Mouse (Mus musculus) intestine, embryonic 15.5 days (tissue): Measurements from ENCODE around the gene Cd9. TPM values are rescaled to one million over a fixed set of nuclear protein-coding genes. Genes with fewer than 3 reads are reported as not detected.
A peak's percentile ranks its signal among the peaks of the same experiment; 100 is the strongest.

Experiments
- ATAC-seq: fragments of 200-750 bp; cut with Nextera tagmentation; 2 replicates; pipeline ENCODE4 v1.8.0; 2017; ENCODE audit warnings: moderate TSS enrichment, moderate library complexity
- H3K27ac ChIP-seq: fragments of 300-500 bp; sonication (generic); 2 replicates; pipeline ENCODE4 v1.5.1; 2015; ENCODE audit warnings: mild to moderate bottlenecking, inconsistent platforms
- H3K27me3 ChIP-seq: fragments of 300-500 bp; sonication (generic); replicated peaks from 2 replicates; pipeline ENCODE4 v1.6.1; 2015; ENCODE audit warnings: inconsistent platforms
- H3K36me3 ChIP-seq: fragments of 300-500 bp; sonication (generic); 2 replicates; pipeline ENCODE4 v1.6.1; 2015; ENCODE audit warnings: inconsistent platforms
- H3K4me1 ChIP-seq: fragments of 300-500 bp; sonication (generic); replicated peaks from 2 replicates; pipeline ENCODE4 v1.6.1; 2015; ENCODE audit warnings: inconsistent platforms
- H3K4me2 ChIP-seq: fragments of 300-500 bp; sonication (generic); replicated peaks from 2 replicates; pipeline ENCODE4 v1.6.1; 2015; ENCODE audit warnings: mild to moderate bottlenecking, inconsistent platforms
- H3K4me3 ChIP-seq: fragments of 300-500 bp; sonication (generic); replicated peaks from 2 replicates; pipeline ENCODE4 v1.5.1; 2015; ENCODE audit warnings: inconsistent platforms
- H3K9ac ChIP-seq: fragments of 300-500 bp; sonication (generic); 2 replicates; pipeline ENCODE4 v1.6.1; 2015; ENCODE audit warnings: inconsistent platforms
- H3K9me3 ChIP-seq: fragments of 300-500 bp; sonication (generic); 2 replicates; pipeline ENCODE4 v1.6.1; 2016; ENCODE audit warnings: inconsistent platforms
- WGBS: fragments of 180-500 bp; shearing (Covaris S2); methylation state at CpG from one replicate; pipeline ENCODE4 v1.1.7; 2015; 5-methylcytosine and 5-hydroxymethylcytosine counted together
- polyA plus RNA-seq: library from polyadenylated mRNA; unstranded; fragments of >200 nt; fragmentation: Nextera tagmentation; extraction: Ambion mirVana; gene quantifications from 2 replicates; pipeline ENCODE4 v1.2.1, GENCODE M21; 2015

The Cd9 gene
- polyA plus RNA-seq, 1 experiment from 2014 or later: 171 TPM

DNA sequence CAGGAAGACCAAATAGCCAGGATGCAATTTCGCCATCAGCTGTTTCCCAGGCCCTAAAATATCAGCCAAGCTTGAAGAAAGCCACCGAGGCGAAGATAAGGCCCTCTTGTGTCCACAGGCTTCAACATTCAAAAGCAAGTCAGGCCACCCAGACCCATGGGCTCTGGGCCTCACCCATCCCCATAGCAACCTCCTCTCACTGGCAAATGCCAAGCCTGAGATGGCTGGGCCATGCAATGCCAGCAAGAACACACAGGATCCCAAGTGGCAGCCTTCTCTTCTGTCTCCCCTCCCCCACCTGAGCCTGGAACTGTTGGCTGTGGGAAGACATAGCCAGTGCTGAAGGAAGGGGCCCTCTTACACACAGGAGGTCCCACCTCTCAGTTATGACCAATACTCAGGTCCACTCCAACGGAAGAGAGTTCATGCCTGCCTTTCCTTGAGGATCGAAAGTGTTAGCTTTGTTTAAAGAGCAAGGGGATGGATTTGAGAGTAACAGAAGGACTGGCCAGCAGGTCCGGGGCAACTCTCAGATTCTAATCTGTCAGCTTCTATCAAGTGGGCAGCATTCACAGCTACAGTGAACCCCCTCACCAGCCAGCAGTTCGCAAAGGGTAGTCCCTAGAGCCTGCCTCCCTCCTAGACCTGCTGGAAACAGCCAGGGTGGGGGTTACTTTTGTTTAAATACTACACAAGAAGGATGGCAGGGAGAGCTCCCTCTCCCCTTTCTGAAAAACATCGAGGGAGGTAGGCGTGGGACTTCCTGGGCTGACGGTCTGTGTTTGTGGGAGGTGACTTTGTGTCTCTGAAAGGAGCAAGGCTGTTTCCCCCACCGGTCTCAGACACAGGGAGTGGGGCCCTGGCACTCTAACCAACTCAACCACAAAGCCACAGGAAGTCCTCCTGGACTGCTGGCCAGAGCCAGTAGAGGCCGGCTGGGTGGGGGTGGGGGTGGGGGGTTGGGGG lies 13.9 kb downstream of the Cd9 start:
- Histone ChIP-seq H3K36me3 (no peaks in the 10 kb centered on the region), H3K4me2 (0 out of 2 replicates have a peak overlapping the region, but pooled peaks have one; percentile 2), H3K4me3 (no peak overlapping the region), H3K4me1 (peaks cover 52% of the 10 kb centered on the region), H3K9me3 (no peaks in the 10 kb centered on the region), H3K27me3 (no peaks in the 10 kb centered on the region), H3K9ac (no peak overlapping the region), H3K27ac (0 out of 2 replicates have a peak overlapping the region, but pooled peaks have one; percentile 36)
- ATAC-seq: no peak
- WGBS: 34% methylated on average over 12 of the region's 12 CpGs

- Histone ChIP-seq H3K4me3 (no peak overlapping the region), H3K36me3 (no peaks in the 10 kb centered on the region), H3K9ac (no peak overlapping the region), H3K27ac (peak overlapping the region; percentile 33; the same call in 1 of the 2 replicates), H3K4me1 (peaks cover 55% of the 10 kb centered on the region), H3K9me3 (no peaks in the 10 kb centered on the region), H3K4me2 (no peak overlapping the region; the same call in 1 of the 2 replicates), H3K27me3 (no peaks in the 10 kb centered on the region)
- ATAC-seq: no peak
- 81% methylated on average over 9 of the region's 9 CpGs for whole genome bisulfite sequencing
These were observed 15.2 kb downstream of the Cd9 start for GRCm38 (mm10) chr6:125479359-125479758.

GRCm38 (mm10) chr6:125478135-125479128 lies 16.2 kb downstream of the Cd9 start:
- no peak overlapping the region for H3K9ac ChIP-seq
- H3K27ac ChIP-seq: peak overlapping the region; percentile 71; the same call in 1 of the 2 replicates
- peaks cover 56% of the 10 kb centered on the region for H3K4me1 ChIP-seq
- peak overlapping the region; percentile 33 for H3K4me2 ChIP-seq
- no peaks in the 10 kb centered on the region for H3K27me3 ChIP-seq
- ATAC-seq: peak; percentile 63
- 61% methylated on average over 16 of the region's 16 CpGs for WGBS
- H3K9me3 ChIP-seq: no peaks in the 10 kb centered on the region
- H3K4me3 ChIP-seq: no peak overlapping the region
- H3K36me3 ChIP-seq: no peaks in the 10 kb centered on the region

DNA sequence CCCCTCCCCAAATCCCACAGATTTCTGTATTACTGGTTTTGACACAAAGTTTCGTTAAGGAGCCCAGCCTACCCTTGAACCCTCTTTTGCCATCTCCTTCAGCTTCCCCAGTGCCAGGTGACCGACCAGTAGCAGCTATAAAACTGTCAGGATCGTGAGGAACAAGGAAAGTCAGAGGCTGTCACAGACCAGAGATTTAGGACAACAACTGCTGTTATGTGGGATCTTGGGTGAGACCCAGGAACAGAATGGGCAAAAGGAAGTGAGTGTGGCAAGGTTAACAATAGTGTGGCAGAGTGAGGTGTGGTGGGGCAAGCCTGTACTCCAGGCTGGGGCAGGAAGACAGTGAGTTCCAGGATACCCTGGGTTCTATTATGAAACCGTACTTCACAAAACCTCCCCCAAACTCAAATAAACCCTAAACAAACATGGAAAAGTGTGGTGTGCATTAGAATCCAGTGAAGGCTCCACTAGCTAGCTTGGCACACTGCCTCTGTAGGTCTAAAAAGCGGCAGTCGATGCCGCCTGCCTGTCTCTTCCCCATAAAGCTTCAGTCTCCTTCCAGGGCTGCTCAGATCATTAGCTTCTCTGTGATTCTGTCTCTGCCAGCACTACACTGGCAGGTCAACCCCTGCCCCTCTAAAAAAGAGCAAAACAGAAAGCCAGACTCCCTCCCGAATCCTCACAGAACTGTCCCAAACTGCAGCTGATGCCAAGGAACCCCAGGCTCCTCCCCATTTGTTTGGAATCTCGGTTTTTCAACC lies 17.6 kb downstream of the Cd9 start:
- no peak overlapping the region for H3K4me2 ChIP-seq
- 56% methylated on average over 9 of the region's 9 CpGs for WGBS
- ATAC-seq: no peak

GRCm38 (mm10) chr6:125476090-125476489 lies 18.5 kb downstream of the Cd9 start:
- Histone ChIP-seq H3K4me3 (no peak overlapping the region), H3K27ac (no peak overlapping the region), H3K36me3 (no peaks in the 10 kb centered on the region), H3K9me3 (no peaks in the 10 kb centered on the region), H3K9ac (no peak overlapping the region), H3K4me1 (peaks cover 41% of the 10 kb centered on the region), H3K27me3 (no peaks in the 10 kb centered on the region), H3K4me2 (no peak overlapping the region)
- ATAC-seq: no peak
- WGBS: 41% methylated on average over 8 of the region's 8 CpGs

More for the DNA sequence above, 17.6 kb downstream of the Cd9 start:
- no peaks in the 10 kb centered on the region for H3K9me3 ChIP-seq
- no peaks in the 10 kb centered on the region for H3K36me3 ChIP-seq
- peaks cover 50% of the 10 kb centered on the region for H3K4me1 ChIP-seq
- no peak overlapping the region for H3K4me3 ChIP-seq
- no peaks in the 10 kb centered on the region for H3K27me3 ChIP-seq
- no peak overlapping the region for H3K9ac ChIP-seq
- 0 out of 2 replicates have a peak overlapping the region, but pooled peaks have one; percentile 11 for H3K27ac ChIP-seq

DNA sequence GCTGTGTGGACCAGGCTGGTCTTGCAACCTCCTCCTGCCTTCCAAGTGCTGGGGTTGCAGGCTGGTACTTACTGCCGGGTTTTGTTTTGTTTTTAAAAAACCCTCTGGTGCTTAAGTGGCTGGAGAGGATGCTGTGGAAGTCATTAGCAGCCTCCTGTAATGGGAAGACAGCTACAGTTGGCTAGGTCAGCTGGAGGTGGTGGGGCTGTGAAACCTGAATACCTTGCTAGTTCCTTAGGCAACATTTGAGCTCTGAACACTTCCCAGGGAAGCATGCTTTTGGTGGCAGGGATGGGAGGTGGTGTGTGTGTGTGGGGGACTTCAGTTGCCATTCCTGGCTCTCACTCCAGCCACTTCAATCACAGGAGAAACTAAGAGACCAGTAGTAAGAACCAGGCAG lies 19.4 kb downstream of the Cd9 start:
- Histone ChIP-seq H3K36me3 (no peaks in the 10 kb centered on the region), H3K9ac (no peak overlapping the region), H3K27me3 (no peaks in the 10 kb centered on the region), H3K4me3 (no peak overlapping the region), H3K4me1 (peaks cover 33% of the 10 kb centered on the region), H3K9me3 (no peaks in the 10 kb centered on the region), H3K27ac (no peak overlapping the region), H3K4me2 (no peak overlapping the region)
- 30% methylated on average over 1 of the region's 1 CpGs for WGBS
- no peak for ATAC-seq

DNA sequence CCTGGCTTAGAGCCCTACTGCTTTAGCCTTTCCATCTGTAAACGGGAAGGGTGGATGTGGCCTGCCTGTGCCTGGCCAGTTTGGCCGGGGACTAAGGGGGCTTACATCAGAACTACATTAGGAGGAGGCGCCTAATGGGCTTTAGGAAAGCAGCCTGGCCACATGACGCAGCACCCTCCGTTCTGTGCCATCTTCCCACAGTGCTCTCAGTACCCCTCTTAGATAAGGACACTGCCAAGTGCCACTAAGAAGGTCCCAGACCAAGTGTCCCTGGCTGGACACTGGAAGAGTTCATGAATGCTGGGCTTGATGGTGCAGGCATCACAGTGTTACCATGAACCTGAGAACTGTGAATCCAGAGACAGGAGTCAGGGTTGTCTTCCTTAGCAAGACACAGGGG lies 20.7 kb downstream of the Cd9 start:
- Histone ChIP-seq H3K36me3 (no peaks in the 10 kb centered on the region), H3K9ac (no peak overlapping the region), H3K4me3 (no peak overlapping the region), H3K4me2 (no peak overlapping the region), H3K9me3 (no peaks in the 10 kb centered on the region), H3K4me1 (peaks cover 25% of the 10 kb centered on the region), H3K27ac (no peak overlapping the region), H3K27me3 (no peaks in the 10 kb centered on the region)
- WGBS: 83% methylated on average over 5 of the region's 5 CpGs
- ATAC-seq: no peak

DNA sequence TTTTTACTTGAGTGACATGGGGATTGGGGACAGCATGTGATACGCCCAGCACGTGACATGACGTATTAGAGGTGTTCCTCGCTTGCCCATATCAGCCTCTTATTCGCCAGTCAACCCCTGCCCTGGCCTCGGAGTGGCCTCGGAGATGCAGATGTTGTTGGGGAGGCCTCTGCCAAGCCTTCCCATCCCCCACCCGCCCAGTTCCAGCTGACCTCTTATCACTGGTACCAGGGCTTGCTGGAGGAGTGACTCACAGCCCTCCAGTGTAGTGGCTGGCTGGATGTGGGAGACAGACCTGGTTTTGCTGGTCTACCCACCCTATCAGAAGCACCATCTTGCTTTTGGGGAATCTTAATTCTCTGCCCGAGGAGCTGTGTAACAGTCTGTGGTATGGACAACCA lies 21.3 kb downstream of the Cd9 start:
- peaks cover 31% of the 10 kb centered on the region for H3K4me1 ChIP-seq
- H3K27ac ChIP-seq: no peak overlapping the region

DNA sequence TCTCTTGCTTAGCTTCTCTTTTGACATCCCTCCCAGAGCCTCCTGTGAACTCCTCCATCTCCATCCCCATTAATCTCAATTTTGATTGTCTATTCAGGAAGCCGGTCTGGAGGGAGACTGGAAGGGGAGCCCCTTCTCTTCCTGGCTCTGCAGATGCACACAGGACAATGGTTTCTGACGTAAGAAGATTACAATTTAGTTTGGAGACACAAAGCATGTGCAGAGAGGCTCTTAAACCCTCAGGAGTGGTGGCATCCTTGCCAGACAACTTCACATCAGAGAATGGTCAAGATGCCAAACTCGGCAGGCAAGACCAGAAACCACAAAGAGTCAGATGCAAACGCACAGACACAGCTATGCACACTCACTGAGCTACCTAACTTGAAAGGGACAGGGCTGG lies 22.7 kb downstream of the Cd9 start:
- Histone ChIP-seq H3K4me1 (peaks cover 28% of the 10 kb centered on the region), H3K36me3 (no peaks in the 10 kb centered on the region), H3K9ac (no peak overlapping the region), H3K4me2 (no peak overlapping the region), H3K27me3 (no peaks in the 10 kb centered on the region), H3K9me3 (no peaks in the 10 kb centered on the region), H3K27ac (0 out of 2 replicates have a peak overlapping the region, but pooled peaks have one; percentile 6), H3K4me3 (no peak overlapping the region)
- no peak for ATAC-seq
- 52% methylated on average over 4 of the region's 4 CpGs for WGBS

More for the DNA sequence above, 21.3 kb downstream of the Cd9 start:
- no peak for ATAC-seq
- Histone ChIP-seq H3K36me3 (no peaks in the 10 kb centered on the region), H3K9me3 (no peaks in the 10 kb centered on the region), H3K9ac (no peak overlapping the region), H3K4me3 (no peak overlapping the region), H3K4me2 (no peak overlapping the region), H3K27me3 (no peaks in the 10 kb centered on the region)
- 88% methylated on average over 9 of the region's 9 CpGs for WGBS

GRCm38 (mm10) chr6:125471326-125471725 lies 23.3 kb downstream of the Cd9 start:
- Histone ChIP-seq H3K27me3 (no peaks in the 10 kb centered on the region), H3K27ac (no peak overlapping the region)

GRCm38 (mm10) chr6:125470616-125471015 lies 24.0 kb downstream of the Cd9 start:
- 88% methylated on average over 5 of the region's 5 CpGs for WGBS
- Histone ChIP-seq H3K4me3 (no peak overlapping the region), H3K27ac (no peak overlapping the region), H3K4me2 (no peak overlapping the region), H3K9ac (no peak overlapping the region), H3K9me3 (no peaks in the 10 kb centered on the region), H3K4me1 (peaks cover 20% of the 10 kb centered on the region; the same call in 1 of the 2 replicates), H3K36me3 (no peaks in the 10 kb centered on the region), H3K27me3 (no peaks in the 10 kb centered on the region)
- no peak for ATAC-seq

More at GRCm38 (mm10) chr6:125471326-125471725, 23.3 kb downstream of the Cd9 start:
- WGBS: 78% methylated on average over 7 of the region's 7 CpGs
- Histone ChIP-seq H3K4me2 (no peak overlapping the region), H3K4me1 (peaks cover 23% of the 10 kb centered on the region; the same call in 1 of the 2 replicates), H3K36me3 (no peaks in the 10 kb centered on the region), H3K9me3 (no peaks in the 10 kb centered on the region), H3K4me3 (no peak overlapping the region), H3K9ac (no peak overlapping the region)
- ATAC-seq: no peak
